Mouse (Mus musculus) ES-Bruce4 (cell line): ENCODE data around the gene Gm13691.

Experiments
- CTCF ChIP-seq: IDR thresholded peaks from one replicate; pipeline ENCODE4 v1.8.1; 2011; ENCODE audit warnings: low read depth, low read length
- POLR2A ChIP-seq: IDR thresholded peaks from one replicate; pipeline ENCODE4 v1.8.1; 2011; ENCODE audit warnings: low read length; ENCODE audit not compliant: insufficient read depth

- TF ChIP-seq CTCF: no peak
- no peak for TF ChIP-seq POLR2A
Measured at GRCm38 (mm10) chr2:84019519-84020305, 29.4 kb downstream of the Gm13691 start.
